Mouse (Mus musculus): ENCODE results near the gene Armc8. TPM values are rescaled to one million over a fixed set of nuclear protein-coding genes. Genes with fewer than 3 reads are reported as not detected.

The Armc8 gene
- total RNA-seq, 1 experiment: 25.7 TPM

- TF ChIP-seq MAFK (IDR thresholded peaks at IDR 0.05; ENCODE audit: insufficient read depth, low read depth, low read length) (no peak), HCFC1 (IDR thresholded peaks at IDR 0.05; ENCODE audit: borderline replicate concordance, insufficient read depth, low read length) (no peak), ZNF384 (IDR thresholded peaks at IDR 0.05; ENCODE audit: low read depth, low read length) (no peak), ZC3H11A (IDR thresholded peaks at IDR 0.05; ENCODE audit: borderline replicate concordance, low read depth, low read length) (no peak)
Observed at GRCm38 (mm10) chr9:99557580-99558300, 11.0 kb downstream of the Armc8 start.

GRCm38 (mm10) chr9:99555253-99555652 lies 13.4 kb downstream of the Armc8 start:
- Histone ChIP-seq H3K9ac (ENCODE audit: insufficient read depth, low read depth, low read length, poor library complexity, severe bottlenecking) (no peak overlapping the region), H3K4me1 (ENCODE audit: control insufficient read depth in 2 of 2, insufficient read depth in 2 of 2, low read length in 2 of 2, poor library complexity in 1 of 2) (no peaks in the 10 kb centered on the region), H3K27ac (ENCODE audit: insufficient read depth, low read depth, low read length, poor library complexity, severe bottlenecking) (no peak overlapping the region), H3K4me3 (ENCODE audit: insufficient read depth in 1 of 2, low read depth in 1 of 2, low read length in 2 of 2, poor library complexity in 1 of 2, severe bottlenecking in 1 of 2) (no peak overlapping the region), H3K9me3 (ENCODE audit: control insufficient read depth, insufficient read depth, low read depth, low read length) (no peaks in the 10 kb centered on the region), H3K36me3 (ENCODE audit: control insufficient read depth, insufficient read depth, low read length, poor library complexity, severe bottlenecking) (no peaks in the 10 kb centered on the region)
- in situ Hi-C loops (cut with MboI; ENCODE audit: low sequenced_read_pairs in 2 of 2, unreplicated experiment in 2 of 2): no loop called here
- no peak for DNase-seq (ENCODE audit: low read depth, low spot score)
- TF ChIP-seq CHD2 (IDR thresholded peaks at IDR 0.05; ENCODE audit: low read depth, low read length) (no peak), HCFC1 (IDR thresholded peaks at IDR 0.05; ENCODE audit: borderline replicate concordance, insufficient read depth, low read length) (no peak)

More at GRCm38 (mm10) chr9:99557580-99558300, 11.0 kb downstream of the Armc8 start:
- Histone ChIP-seq H3K4me3 (ENCODE audit: insufficient read depth in 1 of 2, low read depth in 1 of 2, low read length in 2 of 2, poor library complexity in 1 of 2, severe bottlenecking in 1 of 2) (no peak overlapping the region), H3K4me1 (ENCODE audit: control insufficient read depth in 2 of 2, insufficient read depth in 2 of 2, low read length in 2 of 2, poor library complexity in 1 of 2) (no peaks in the 10 kb centered on the region), H3K9me3 (ENCODE audit: control insufficient read depth, insufficient read depth, low read depth, low read length) (no peaks in the 10 kb centered on the region), H3K9ac (ENCODE audit: insufficient read depth, low read depth, low read length, poor library complexity, severe bottlenecking) (no peak overlapping the region), H3K36me3 (ENCODE audit: control insufficient read depth, insufficient read depth, low read length, poor library complexity, severe bottlenecking) (no peaks in the 10 kb centered on the region), H3K27ac (ENCODE audit: insufficient read depth, low read depth, low read length, poor library complexity, severe bottlenecking) (no peak overlapping the region)
- DNase-seq (ENCODE audit: low read depth, low spot score): no peak
- in situ Hi-C loops (cut with MboI; ENCODE audit: low sequenced_read_pairs in 2 of 2, unreplicated experiment in 2 of 2): no loop called here

- Histone ChIP-seq H3K27ac (ENCODE audit: insufficient read depth, low read depth, low read length, poor library complexity, severe bottlenecking) (no peak overlapping the region), H3K9me3 (ENCODE audit: control insufficient read depth, insufficient read depth, low read depth, low read length) (no peaks in the 10 kb centered on the region), H3K9ac (ENCODE audit: insufficient read depth, low read depth, low read length, poor library complexity, severe bottlenecking) (no peak overlapping the region), H3K4me3 (ENCODE audit: insufficient read depth in 1 of 2, low read depth in 1 of 2, low read length in 2 of 2, poor library complexity in 1 of 2, severe bottlenecking in 1 of 2) (no peak overlapping the region), H3K36me3 (ENCODE audit: control insufficient read depth, insufficient read depth, low read length, poor library complexity, severe bottlenecking) (no peaks in the 10 kb centered on the region), H3K4me1 (ENCODE audit: control insufficient read depth in 2 of 2, insufficient read depth in 2 of 2, low read length in 2 of 2, poor library complexity in 1 of 2) (no peaks in the 10 kb centered on the region)
- DNase-seq (ENCODE audit: low read depth, low spot score): no peak
- TF ChIP-seq ZNF384 (IDR thresholded peaks at IDR 0.05; ENCODE audit: low read depth, low read length) (no peak), CHD2 (IDR thresholded peaks at IDR 0.05; ENCODE audit: low read depth, low read length) (no peak), MAFK (IDR thresholded peaks at IDR 0.05; ENCODE audit: insufficient read depth, low read depth, low read length) (no peak), HCFC1 (IDR thresholded peaks at IDR 0.05; ENCODE audit: borderline replicate concordance, insufficient read depth, low read length) (no peak), ZC3H11A (IDR thresholded peaks at IDR 0.05; ENCODE audit: borderline replicate concordance, low read depth, low read length) (no peak)
- in situ Hi-C loops (cut with MboI; ENCODE audit: low sequenced_read_pairs in 2 of 2, unreplicated experiment in 2 of 2): no loop called here
Observed at GRCm38 (mm10) chr9:99554052-99554451, 14.6 kb downstream of the Armc8 start.

GRCm38 (mm10) chr9:99553049-99553448 lies 15.7 kb downstream of the Armc8 start:
- no peaks in the 10 kb centered on the region for H3K9me3 ChIP-seq (ENCODE audit: control insufficient read depth, insufficient read depth, low read depth, low read length)
- no peak for DNase-seq (ENCODE audit: low read depth, low spot score)
- H3K4me3 ChIP-seq (ENCODE audit: insufficient read depth in 1 of 2, low read depth in 1 of 2, low read length in 2 of 2, poor library complexity in 1 of 2, severe bottlenecking in 1 of 2): no peak overlapping the region
- H3K36me3 ChIP-seq (ENCODE audit: control insufficient read depth, insufficient read depth, low read length, poor library complexity, severe bottlenecking): no peaks in the 10 kb centered on the region
- no peak overlapping the region for H3K9ac ChIP-seq (ENCODE audit: insufficient read depth, low read depth, low read length, poor library complexity, severe bottlenecking)
- no peak for TF ChIP-seq MAFK (IDR thresholded peaks at IDR 0.05; ENCODE audit: insufficient read depth, low read depth, low read length)
- no peak for TF ChIP-seq HCFC1 (IDR thresholded peaks at IDR 0.05; ENCODE audit: borderline replicate concordance, insufficient read depth, low read length)
- TF ChIP-seq ZNF384 (IDR thresholded peaks at IDR 0.05; ENCODE audit: low read depth, low read length): no peak
- no peak for TF ChIP-seq ZC3H11A (IDR thresholded peaks at IDR 0.05; ENCODE audit: borderline replicate concordance, low read depth, low read length)
- no peak for TF ChIP-seq CHD2 (IDR thresholded peaks at IDR 0.05; ENCODE audit: low read depth, low read length)
- no peak overlapping the region for H3K27ac ChIP-seq (ENCODE audit: insufficient read depth, low read depth, low read length, poor library complexity, severe bottlenecking)
- H3K4me1 ChIP-seq (ENCODE audit: control insufficient read depth in 2 of 2, insufficient read depth in 2 of 2, low read length in 2 of 2, poor library complexity in 1 of 2): no peaks in the 10 kb centered on the region
- in situ Hi-C loops (cut with MboI; ENCODE audit: low sequenced_read_pairs in 2 of 2, unreplicated experiment in 2 of 2): no loop called here

- no peak overlapping the region for H3K4me3 ChIP-seq (ENCODE audit: insufficient read depth in 1 of 2, low read depth in 1 of 2, low read length in 2 of 2, poor library complexity in 1 of 2, severe bottlenecking in 1 of 2)
- H3K27ac ChIP-seq (ENCODE audit: insufficient read depth, low read depth, low read length, poor library complexity, severe bottlenecking): no peak overlapping the region
- H3K36me3 ChIP-seq (ENCODE audit: control insufficient read depth, insufficient read depth, low read length, poor library complexity, severe bottlenecking): no peaks in the 10 kb centered on the region
- DNase-seq (ENCODE audit: low read depth, low spot score): no peak
- H3K9ac ChIP-seq (ENCODE audit: insufficient read depth, low read depth, low read length, poor library complexity, severe bottlenecking): no peak overlapping the region
- in situ Hi-C loops (cut with MboI; ENCODE audit: low sequenced_read_pairs in 2 of 2, unreplicated experiment in 2 of 2): no loop called here
- H3K4me1 ChIP-seq (ENCODE audit: control insufficient read depth in 2 of 2, insufficient read depth in 2 of 2, low read length in 2 of 2, poor library complexity in 1 of 2): no peaks in the 10 kb centered on the region
- TF ChIP-seq ZNF384 (IDR thresholded peaks at IDR 0.05; ENCODE audit: low read depth, low read length) (no peak), CHD2 (IDR thresholded peaks at IDR 0.05; ENCODE audit: low read depth, low read length) (no peak), MAFK (IDR thresholded peaks at IDR 0.05; ENCODE audit: insufficient read depth, low read depth, low read length) (no peak), HCFC1 (IDR thresholded peaks at IDR 0.05; ENCODE audit: borderline replicate concordance, insufficient read depth, low read length) (no peak), ZC3H11A (IDR thresholded peaks at IDR 0.05; ENCODE audit: borderline replicate concordance, low read depth, low read length) (no peak)
- no peaks in the 10 kb centered on the region for H3K9me3 ChIP-seq (ENCODE audit: control insufficient read depth, insufficient read depth, low read depth, low read length)
Observed at GRCm38 (mm10) chr9:99552068-99552467, 16.6 kb downstream of the Armc8 start.
